Mouse (Mus musculus): Measurements from ENCODE around the gene Vsig10. TPM values are rescaled to one million over a fixed set of nuclear protein-coding genes. Genes with fewer than 3 reads are reported as not detected.
A peak's percentile ranks its signal among the peaks of the same experiment; 100 is the strongest.
"Not testable (repeated sequence)": the region's sequence is repeated elsewhere in the genome, so short reads cannot be mapped to it uniquely, and the experiment has no call there.

The Vsig10 gene
- polyA plus RNA-seq, 1 experiment from 2014 or later = 0.84 TPM

DNA sequence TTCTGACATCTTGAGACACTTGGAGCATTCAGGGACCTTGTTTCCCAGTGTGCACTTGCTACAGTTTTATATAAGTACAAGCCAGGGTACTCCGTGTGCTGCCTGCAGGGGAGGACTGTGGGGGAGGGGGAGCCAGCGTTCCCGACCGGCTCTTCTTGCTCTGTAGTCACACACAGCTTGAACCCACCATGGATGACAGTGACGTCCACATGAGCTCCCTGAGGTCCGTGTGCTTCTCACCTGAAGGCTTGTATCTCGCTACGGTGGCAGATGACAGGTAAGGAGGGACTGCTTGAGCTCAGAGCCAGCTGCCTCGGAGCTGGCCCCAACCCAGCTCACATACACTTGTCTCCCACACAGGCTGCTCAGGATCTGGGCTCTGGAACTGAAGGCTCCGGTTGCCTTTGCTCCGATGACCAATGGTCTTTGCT is 57.5 kb downstream of the Vsig10 start:
- Histone ChIP-seq H3K4me3 (ENCODE audit: low read depth, low read length) (no peak overlapping the region), H3K27ac (replicated peaks; ENCODE audit: low read depth, low read length) (no peak overlapping the region), H3K36me3 (replicated peaks; ENCODE audit: control insufficient read depth, insufficient read depth, low read depth, low read length) (peaks cover 4% of the 10 kb centered on the region; the same call in 1 of the 2 replicates), H3K27me3 (ENCODE audit: control insufficient read depth, insufficient read depth, low read length) (no peaks in the 10 kb centered on the region), H3K4me1 (ENCODE audit: control insufficient read depth, insufficient read depth, low read length) (no peaks in the 10 kb centered on the region), H3K9me3 (replicated peaks; ENCODE audit: control insufficient read depth, low read length) (no peaks in the 10 kb centered on the region), H3K9ac (replicated peaks; ENCODE audit: low read length) (no peak overlapping the region), H3K4me2 (ENCODE audit: low read depth, low read length) (no peak overlapping the region)
- ATAC-seq (replicated peaks; ENCODE audit: insufficient number of reproducible peaks, low FRiP score, low TSS enrichment, low read depth) (no peak), DNase-seq (ENCODE audit: low spot score) (no peak)
- 79% methylated on average over 11 of the region's 11 CpGs for WGBS

DNA sequence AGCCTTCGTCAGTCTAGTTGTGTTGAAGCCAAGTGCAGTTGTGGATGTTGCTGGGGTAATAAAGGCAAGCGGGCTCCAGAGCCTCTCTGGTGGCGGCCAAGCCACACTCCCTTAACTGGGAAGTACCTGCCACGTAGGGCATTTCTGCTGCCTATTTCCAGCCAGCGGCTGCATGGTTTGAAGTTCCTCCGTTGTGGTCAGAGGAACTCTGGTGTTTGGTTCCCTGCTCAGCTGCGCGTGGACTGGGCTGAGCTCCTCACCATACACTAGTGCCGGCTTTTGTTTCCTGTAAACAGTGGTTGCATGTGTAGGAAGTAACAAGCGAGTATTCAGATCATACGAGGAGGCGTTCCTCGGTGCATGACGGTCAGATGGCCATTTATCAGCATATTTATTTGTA is 58.8 kb downstream of the Vsig10 start:
- H3K27me3 ChIP-seq (ENCODE audit: control insufficient read depth, insufficient read depth, low read length); DNase-seq (ENCODE audit: low spot score); ATAC-seq (replicated peaks; ENCODE audit: insufficient number of reproducible peaks, low FRiP score, low TSS enrichment, low read depth); H3K36me3 ChIP-seq (replicated peaks; ENCODE audit: control insufficient read depth, insufficient read depth, low read depth, low read length); H3K4me2 ChIP-seq (ENCODE audit: low read depth, low read length); H3K4me3 ChIP-seq (ENCODE audit: low read depth, low read length); H3K4me1 ChIP-seq (ENCODE audit: control insufficient read depth, insufficient read depth, low read length); H3K9me3 ChIP-seq (replicated peaks; ENCODE audit: control insufficient read depth, low read length); H3K9ac ChIP-seq (replicated peaks; ENCODE audit: low read length); H3K27ac ChIP-seq (replicated peaks; ENCODE audit: low read depth, low read length): not testable (repeated sequence)
- WGBS = 94% methylated on average over 14 of the region's 14 CpGs

DNA sequence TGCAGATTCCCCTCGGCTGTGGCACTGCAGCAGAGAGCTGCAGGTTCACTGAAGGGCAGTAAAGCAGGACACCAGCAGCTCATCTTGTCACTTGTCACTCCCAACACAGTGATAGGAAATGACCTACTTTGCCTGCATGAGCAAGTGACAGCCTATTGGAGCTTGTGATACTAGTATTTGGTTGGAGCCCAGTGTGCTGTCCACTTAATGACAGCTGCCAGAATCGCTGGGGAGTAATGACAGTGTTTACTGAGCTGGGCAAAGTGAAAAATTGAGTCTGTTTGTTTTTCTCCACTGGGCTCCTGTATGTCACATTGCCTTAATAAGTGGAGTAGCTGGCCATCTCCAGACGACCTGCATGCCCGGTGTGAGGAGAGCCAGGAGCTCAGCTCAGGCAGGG is 61.3 kb downstream of the Vsig10 start:
- Histone ChIP-seq H3K27ac (replicated peaks; ENCODE audit: low read depth, low read length) (no peak overlapping the region), H3K4me2 (ENCODE audit: low read depth, low read length) (no peak overlapping the region), H3K4me1 (ENCODE audit: control insufficient read depth, insufficient read depth, low read length) (no peaks in the 10 kb centered on the region), H3K36me3 (replicated peaks; ENCODE audit: control insufficient read depth, insufficient read depth, low read depth, low read length) (peaks cover 7% of the 10 kb centered on the region), H3K9ac (replicated peaks; ENCODE audit: low read length) (no peak overlapping the region), H3K27me3 (ENCODE audit: control insufficient read depth, insufficient read depth, low read length) (no peaks in the 10 kb centered on the region), H3K4me3 (ENCODE audit: low read depth, low read length) (no peak overlapping the region), H3K9me3 (replicated peaks; ENCODE audit: control insufficient read depth, low read length) (no peaks in the 10 kb centered on the region)
- no peak for ATAC-seq (replicated peaks; ENCODE audit: insufficient number of reproducible peaks, low FRiP score, low TSS enrichment, low read depth)
- WGBS = 81% methylated on average over 4 of the region's 4 CpGs
- no peak for DNase-seq (ENCODE audit: low spot score)

DNA sequence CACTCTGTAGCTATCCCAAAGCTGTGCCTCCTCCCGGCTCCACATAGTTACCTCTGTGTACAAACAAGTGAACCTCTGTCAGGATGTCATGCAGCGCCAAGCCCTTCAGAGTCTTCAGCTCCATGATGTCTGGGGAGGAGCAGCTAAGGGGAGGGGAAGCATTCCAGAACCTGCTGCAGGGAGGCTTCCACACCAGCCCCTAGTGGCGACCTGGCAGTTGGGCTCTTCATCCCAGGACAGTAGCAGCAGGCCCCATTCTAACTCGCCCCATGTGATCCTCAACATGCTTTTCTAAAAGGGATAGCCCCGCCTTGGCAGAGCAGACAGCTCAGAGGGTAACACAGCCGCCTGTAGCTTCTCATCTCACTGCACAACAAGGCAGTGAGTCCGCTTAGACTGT is 62.9 kb downstream of the Vsig10 start:
- DNase-seq (ENCODE audit: low spot score) (no peak), ATAC-seq (replicated peaks; ENCODE audit: insufficient number of reproducible peaks, low FRiP score, low TSS enrichment, low read depth) (no peak)
- H3K9ac ChIP-seq (replicated peaks; ENCODE audit: low read length) = no peak overlapping the region
- H3K27ac ChIP-seq (replicated peaks; ENCODE audit: low read depth, low read length) = no peak overlapping the region
- no peak overlapping the region for H3K4me2 ChIP-seq (ENCODE audit: low read depth, low read length)
- 78% methylated on average over 7 of the region's 7 CpGs for WGBS
- no peak overlapping the region for H3K4me3 ChIP-seq (ENCODE audit: low read depth, low read length)
- H3K9me3 ChIP-seq (replicated peaks; ENCODE audit: control insufficient read depth, low read length) = no peaks in the 10 kb centered on the region
- no peaks in the 10 kb centered on the region for H3K27me3 ChIP-seq (ENCODE audit: control insufficient read depth, insufficient read depth, low read length)
- peaks cover 4% of the 10 kb centered on the region for H3K36me3 ChIP-seq (replicated peaks; ENCODE audit: control insufficient read depth, insufficient read depth, low read depth, low read length)
- no peaks in the 10 kb centered on the region for H3K4me1 ChIP-seq (ENCODE audit: control insufficient read depth, insufficient read depth, low read length)

DNA sequence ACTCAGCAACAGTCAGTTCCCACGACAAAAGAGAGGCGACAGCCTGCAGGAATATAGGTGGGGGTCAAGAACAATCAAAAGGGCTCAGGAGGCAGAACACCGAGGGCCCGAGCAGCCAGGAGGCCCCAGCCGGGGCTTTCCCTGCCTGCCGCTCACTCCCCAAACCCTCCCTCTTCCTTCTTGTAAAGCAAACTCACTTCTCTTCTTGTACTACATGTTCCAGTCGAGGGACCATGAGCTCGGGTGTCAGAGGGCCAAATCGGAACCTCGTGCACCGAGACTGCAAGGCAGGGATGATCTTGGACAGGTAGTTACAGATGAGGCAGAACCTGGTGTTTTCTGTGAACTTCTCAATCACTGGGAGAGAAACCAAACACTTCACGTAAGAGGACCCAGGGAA is 64.3 kb downstream of the Vsig10 start:
- no peaks in the 10 kb centered on the region for H3K9me3 ChIP-seq (replicated peaks; ENCODE audit: control insufficient read depth, low read length)
- H3K36me3 ChIP-seq (replicated peaks; ENCODE audit: control insufficient read depth, insufficient read depth, low read depth, low read length) = peaks cover 4% of the 10 kb centered on the region
- no peak overlapping the region for H3K9ac ChIP-seq (replicated peaks; ENCODE audit: low read length)
- ATAC-seq (replicated peaks; ENCODE audit: insufficient number of reproducible peaks, low FRiP score, low TSS enrichment, low read depth) = no peak
- no peak overlapping the region for H3K27ac ChIP-seq (replicated peaks; ENCODE audit: low read depth, low read length)
- no peaks in the 10 kb centered on the region for H3K4me1 ChIP-seq (ENCODE audit: control insufficient read depth, insufficient read depth, low read length)
- no peak overlapping the region for H3K4me2 ChIP-seq (ENCODE audit: low read depth, low read length)
- H3K4me3 ChIP-seq (ENCODE audit: low read depth, low read length) = no peak overlapping the region
- no peaks in the 10 kb centered on the region for H3K27me3 ChIP-seq (ENCODE audit: control insufficient read depth, insufficient read depth, low read length)
- no peak for DNase-seq (ENCODE audit: low spot score)
- 84% methylated on average over 12 of the region's 12 CpGs for WGBS

DNA sequence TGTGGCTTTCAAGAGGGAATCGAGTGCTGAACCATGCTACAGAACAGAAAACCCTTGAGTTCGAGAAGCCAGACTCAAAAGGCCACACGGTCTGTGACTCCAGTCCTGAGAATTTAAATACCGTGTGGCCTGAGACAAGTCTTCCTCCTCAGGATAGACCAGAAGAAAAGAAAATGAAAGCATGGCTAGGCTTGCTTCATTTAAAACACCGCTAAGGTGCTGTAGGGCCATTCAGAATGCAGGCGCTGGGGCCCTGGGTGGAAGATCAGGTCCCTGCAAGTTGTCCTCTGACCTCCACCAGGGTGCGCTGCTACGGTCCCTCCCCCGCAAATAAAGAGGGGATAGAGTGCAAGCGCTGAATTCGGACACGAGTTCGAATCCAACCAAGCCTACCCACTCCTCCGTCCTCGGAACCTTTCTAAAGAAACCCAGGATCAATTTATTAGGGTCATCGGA is 69.4 kb downstream of the Vsig10 start:
- Histone ChIP-seq H3K27me3 (ENCODE audit: control insufficient read depth, insufficient read depth, low read length) (no peaks in the 10 kb centered on the region), H3K4me3 (ENCODE audit: low read depth, low read length) (peak overlapping the region; percentile 84), H3K9ac (replicated peaks; ENCODE audit: low read length) (peak overlapping the region; percentile 94), H3K4me2 (ENCODE audit: low read depth, low read length) (peak overlapping the region; percentile 66), H3K4me1 (ENCODE audit: control insufficient read depth, insufficient read depth, low read length) (no peaks in the 10 kb centered on the region), H3K27ac (replicated peaks; ENCODE audit: low read depth, low read length) (0 out of 2 replicates have a peak overlapping the region, but pooled peaks have one; percentile 52), H3K9me3 (replicated peaks; ENCODE audit: control insufficient read depth, low read length) (no peaks in the 10 kb centered on the region), H3K36me3 (replicated peaks; ENCODE audit: control insufficient read depth, insufficient read depth, low read depth, low read length) (no peaks in the 10 kb centered on the region; the same call in 1 of the 2 replicates)
- DNase-seq (ENCODE audit: low spot score) = peak; percentile 65
- peak; percentile 45; the same call in 1 of the 2 replicates for ATAC-seq (replicated peaks; ENCODE audit: insufficient number of reproducible peaks, low FRiP score, low TSS enrichment, low read depth)
- WGBS = 14% methylated on average over 16 of the region's 16 CpGs

DNA sequence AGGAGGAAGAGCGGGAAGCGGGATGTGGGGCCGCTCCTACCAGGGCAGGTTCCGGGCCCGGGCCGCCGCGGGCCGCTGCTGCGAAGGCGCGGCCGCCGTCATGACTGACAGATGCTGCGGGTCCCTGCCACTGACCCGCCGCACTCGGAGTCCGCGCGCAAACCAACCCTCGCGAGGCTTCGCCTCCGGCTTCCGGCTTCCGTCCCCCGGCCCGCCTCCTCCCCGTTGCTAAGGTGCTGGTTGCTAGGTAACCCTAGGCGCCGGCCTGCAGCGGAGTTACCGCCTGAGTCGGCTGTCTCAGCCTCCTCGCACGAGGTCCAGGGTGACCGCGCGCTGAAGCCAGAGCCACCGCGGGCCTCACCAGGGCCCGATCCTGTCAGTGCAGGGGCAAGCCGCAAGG is 70.0 kb downstream of the Vsig10 start, which contains the start of gene Rfc5:
TSS of gene Rfc5 (minus strand) at position 171 of the 400 bp plus-strand sequence.
- no peaks in the 10 kb centered on the region for H3K4me1 ChIP-seq (ENCODE audit: control insufficient read depth, insufficient read depth, low read length)
- WGBS = under 1% methylated on average over 44 of the region's 44 CpGs

DNA sequence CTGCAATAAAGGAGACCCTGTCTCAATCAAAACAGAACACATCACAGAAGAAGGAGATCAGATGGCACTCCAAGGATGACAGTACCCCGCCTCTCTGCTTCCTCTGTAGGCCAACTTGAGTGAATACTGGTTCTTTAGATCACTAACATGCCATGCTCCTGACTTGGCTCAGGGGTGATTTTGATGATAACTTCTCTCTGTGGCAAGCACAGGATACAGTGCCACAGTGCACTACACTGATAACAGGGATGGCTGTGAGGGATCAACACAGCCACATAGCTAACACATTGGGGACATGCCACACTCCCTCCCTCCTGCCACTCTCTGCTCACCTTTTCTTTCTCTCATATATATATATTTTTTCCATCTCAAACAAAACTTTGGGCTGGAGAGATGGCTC is 72.0 kb downstream of the Vsig10 start:
- Histone ChIP-seq H3K9me3 (replicated peaks; ENCODE audit: control insufficient read depth, low read length) (no peaks in the 10 kb centered on the region), H3K27ac (replicated peaks; ENCODE audit: low read depth, low read length) (no peak overlapping the region), H3K4me1 (ENCODE audit: control insufficient read depth, insufficient read depth, low read length) (no peaks in the 10 kb centered on the region), H3K36me3 (replicated peaks; ENCODE audit: control insufficient read depth, insufficient read depth, low read depth, low read length) (no peaks in the 10 kb centered on the region), H3K27me3 (ENCODE audit: control insufficient read depth, insufficient read depth, low read length) (no peaks in the 10 kb centered on the region), H3K9ac (replicated peaks; ENCODE audit: low read length) (no peak overlapping the region), H3K4me2 (ENCODE audit: low read depth, low read length) (no peak overlapping the region), H3K4me3 (ENCODE audit: low read depth, low read length) (no peak overlapping the region)
- DNase-seq (ENCODE audit: low spot score) (no peak), ATAC-seq (replicated peaks; ENCODE audit: insufficient number of reproducible peaks, low FRiP score, low TSS enrichment, low read depth) (no peak)
- 88% methylated on average over 1 of the region's 1 CpGs for WGBS

More for the DNA sequence above, 70.0 kb downstream of the Vsig10 start, which contains the start of gene Rfc5:
- no peaks in the 10 kb centered on the region for H3K9me3 ChIP-seq (replicated peaks; ENCODE audit: control insufficient read depth, low read length)
- no peaks in the 10 kb centered on the region; the same call in 1 of the 2 replicates for H3K36me3 ChIP-seq (replicated peaks; ENCODE audit: control insufficient read depth, insufficient read depth, low read depth, low read length)
- H3K27ac ChIP-seq (replicated peaks; ENCODE audit: low read depth, low read length) = 0 out of 2 replicates have a peak within 1 kb of the TSS, but pooled peaks have one; percentile 52
- no peaks in the 10 kb centered on the region for H3K27me3 ChIP-seq (ENCODE audit: control insufficient read depth, insufficient read depth, low read length)
- H3K9ac ChIP-seq (replicated peaks; ENCODE audit: low read length) = peak within 1 kb of the TSS; percentile 94
- DNase-seq (ENCODE audit: low spot score) (peak; percentile 98), ATAC-seq (replicated peaks; ENCODE audit: insufficient number of reproducible peaks, low FRiP score, low TSS enrichment, low read depth) (peak; percentile 92)
- H3K4me2 ChIP-seq (ENCODE audit: low read depth, low read length) = peak within 1 kb of the TSS; percentile 66
- peak within 1 kb of the TSS; percentile 84 for H3K4me3 ChIP-seq (ENCODE audit: low read depth, low read length)

All from embryonic facial prominence, embryonic 11.5 days (tissue).